Mouse (Mus musculus): ENCODE data around the gene Aoc2. TPM values are rescaled to one million over a fixed set of nuclear protein-coding genes. Genes with fewer than 3 reads are reported as not detected.

The Aoc2 gene
- total and polyA plus RNA-seq, 3 experiments, result 12.1 to 21.1 TPM; not detected in 1

GRCm38 (mm10) chr11:101354438-101355010 is 29.7 kb downstream of the Aoc2 start:
- H3K9me3 ChIP-seq (replicated peaks; ENCODE audit: insufficient read depth, low read length), result no peaks in the 10 kb centered on the region
- H3K27me3 ChIP-seq (ENCODE audit: control insufficient read depth in 1 of 2, insufficient read depth in 2 of 2, low read length in 2 of 2), result peaks cover 2 to 8% of the 10 kb centered on the region in 2 experiments
- no peak overlapping the region for H3K4me3 ChIP-seq (ENCODE audit: control insufficient read depth in 1 of 2, insufficient read depth in 1 of 2, low read depth in 2 of 2, low read length in 2 of 2)
- peaks cover 11 to 14% of the 10 kb centered on the region in 2 experiments for H3K4me1 ChIP-seq (ENCODE audit: control insufficient read depth in 1 of 2, insufficient read depth in 2 of 2, low read length in 2 of 2)
- no peak for TF ChIP-seq GABPA (IDR thresholded peaks at IDR 0.05; ENCODE audit: low read depth, low read length)
- TF ChIP-seq RAD21 (IDR thresholded peaks at IDR 0.05; ENCODE audit: low read depth, low read length), result no peak; the same call in 1 of the 2 replicates
- no peak for TF ChIP-seq MAFK (IDR thresholded peaks at IDR 0.05; ENCODE audit: borderline replicate concordance, low read depth, low read length)
- no peak for TF ChIP-seq BHLHE40 (IDR thresholded peaks at IDR 0.05; ENCODE audit: borderline replicate concordance, low read depth, low read length)
- no peak for TF ChIP-seq HCFC1 (IDR thresholded peaks at IDR 0.05; ENCODE audit: low read depth, low read length)
- peak in 1 of 3 experiments; percentile 6; a peak in 2 of 6 replicates for TF ChIP-seq CTCF (IDR thresholded peaks at IDR 0.05 in 2 of 3, conservative IDR thresholded peaks at IDR 0.05 in 1 of 3; ENCODE audit: control insufficient read depth in 1 of 3, insufficient read depth in 1 of 3, low read depth in 2 of 3, low read length in 3 of 3, poor library complexity in 1 of 3, severe bottlenecking in 1 of 3)
- TF ChIP-seq GATA1 (IDR thresholded peaks at IDR 0.05; ENCODE audit: low read depth, low read length), result no peak
- TF ChIP-seq CHD1 (IDR thresholded peaks at IDR 0.05; ENCODE audit: low read depth, low read length), result no peak
- no peak for TF ChIP-seq ZNF384 (IDR thresholded peaks at IDR 0.05; ENCODE audit: low read depth, low read length)
- no peak for TF ChIP-seq MAZ (IDR thresholded peaks at IDR 0.05; ENCODE audit: low read depth, low read length)
- no peak for TF ChIP-seq ZMIZ1 (IDR thresholded peaks at IDR 0.05; ENCODE audit: low read depth, low read length)
- TF ChIP-seq MYB (IDR thresholded peaks at IDR 0.05; ENCODE audit: low read depth, low read length), result no peak
- no peak for TF ChIP-seq NELFE (IDR thresholded peaks at IDR 0.05; ENCODE audit: low read depth, low read length)
- no peak for TF ChIP-seq ZC3H11A (IDR thresholded peaks at IDR 0.05; ENCODE audit: low read depth, low read length)
- TF ChIP-seq ELF1 (IDR thresholded peaks at IDR 0.05; ENCODE audit: low read depth, low read length), result no peak
- TF ChIP-seq TBP (IDR thresholded peaks at IDR 0.05; ENCODE audit: low read depth, low read length), result no peak
- TF ChIP-seq SMC3 (IDR thresholded peaks at IDR 0.05; ENCODE audit: low read depth, low read length), result peak; percentile 30; the same call in 1 of the 2 replicates
- no peak overlapping the region for H3K9ac ChIP-seq (ENCODE audit: control insufficient read depth, low read depth, low read length, poor library complexity, severe bottlenecking)
- H3K27ac ChIP-seq (ENCODE audit: control insufficient read depth, low read depth, low read length), result no peak overlapping the region
- DNase-seq (ENCODE audit: low read depth, low spot score), result no peak
- H3K79me2 ChIP-seq (ENCODE audit: control insufficient read depth, insufficient read depth, low read length, poor library complexity), result no peaks in the 10 kb centered on the region
- H3K36me3 ChIP-seq (ENCODE audit: control insufficient read depth in 1 of 2, insufficient read depth in 2 of 2, low read length in 2 of 2), result peaks cover 0 to 10% of the 10 kb centered on the region in 2 experiments; a peak in 2 of 4 replicates

- no peak overlapping the region for H3K27ac ChIP-seq (ENCODE audit: control insufficient read depth, low read depth, low read length)
- H3K9me3 ChIP-seq (replicated peaks; ENCODE audit: insufficient read depth, low read length), result no peaks in the 10 kb centered on the region
- H3K4me3 ChIP-seq (ENCODE audit: control insufficient read depth in 1 of 2, insufficient read depth in 1 of 2, low read depth in 2 of 2, low read length in 2 of 2), result no peak overlapping the region
- no peak overlapping the region for H3K9ac ChIP-seq (ENCODE audit: control insufficient read depth, low read depth, low read length, poor library complexity, severe bottlenecking)
- H3K4me1 ChIP-seq (ENCODE audit: control insufficient read depth in 1 of 2, insufficient read depth in 2 of 2, low read length in 2 of 2), result peaks cover 11 to 14% of the 10 kb centered on the region in 2 experiments
- H3K36me3 ChIP-seq (ENCODE audit: control insufficient read depth in 1 of 2, insufficient read depth in 2 of 2, low read length in 2 of 2), result peaks cover 0 to 10% of the 10 kb centered on the region in 2 experiments; a peak in 2 of 4 replicates
- DNase-seq (ENCODE audit: low read depth, low spot score), result no peak
- peaks cover 0 to 8% of the 10 kb centered on the region in 2 experiments for H3K27me3 ChIP-seq (ENCODE audit: control insufficient read depth in 1 of 2, insufficient read depth in 2 of 2, low read length in 2 of 2)
- H3K79me2 ChIP-seq (ENCODE audit: control insufficient read depth, insufficient read depth, low read length, poor library complexity), result no peaks in the 10 kb centered on the region
- TF ChIP-seq POLR2A (IDR thresholded peaks at IDR 0.05; ENCODE audit: control insufficient read depth in 1 of 2, insufficient read depth in 1 of 2, low read depth in 1 of 2, low read length in 2 of 2, poor library complexity in 1 of 2) (no peak), ZNF384 (IDR thresholded peaks at IDR 0.05; ENCODE audit: low read depth, low read length) (peak; percentile 42; the same call in 1 of the 2 replicates)
Observed at GRCm38 (mm10) chr11:101355916-101356315, 31.1 kb downstream of the Aoc2 start.
